Mouse (Mus musculus) large intestine, adult 2 months (tissue): ENCODE measurements around the gene Armh1. TPM values are rescaled to one million over a fixed set of nuclear protein-coding genes. Genes with fewer than 3 reads are reported as not detected.

Experiments
- DNase-seq: peaks from one replicate; pipeline ENCODE4 v3.0.0-alpha.2; 2012; ENCODE audit warnings: low read depth, low spot score
- WGBS: fragments of 180-500 bp; shearing (Covaris S2); methylation state at CpG from one replicate; pipeline ENCODE4 v1.1.7; 2018; 5-methylcytosine and 5-hydroxymethylcytosine counted together
- polyA plus RNA-seq: library from polyadenylated mRNA; depleted of rRNA; stranded (reverse); fragments of >200 nt; gene quantifications from 2 replicates; pipeline ENCODE4 v1.2.3, GENCODE M21; 2012; rRNA removed

Gene Armh1
- 0.05 TPM in 1 of 2 replicates, not detected in the other for polyA plus RNA-seq

GRCm38 (mm10) chr4:117251801-117252316, at the start of gene Armh1, which contains the start of gene Tmem53:
Gene Armh1, minus strand, starts transcription at chr4:117252125.
Gene Tmem53, plus strand, starts transcription at chr4:117251951.
- WGBS: under 1% methylated on average over 43 of the region's 43 CpGs
- DNase-seq: peak; percentile 69

GRCm38 (mm10) chr4:117299921-117300320, 48.0 kb upstream of the Armh1 start:
- DNase-seq: no peak
- WGBS: 89% methylated on average over 10 of the region's 10 CpGs

DNA sequence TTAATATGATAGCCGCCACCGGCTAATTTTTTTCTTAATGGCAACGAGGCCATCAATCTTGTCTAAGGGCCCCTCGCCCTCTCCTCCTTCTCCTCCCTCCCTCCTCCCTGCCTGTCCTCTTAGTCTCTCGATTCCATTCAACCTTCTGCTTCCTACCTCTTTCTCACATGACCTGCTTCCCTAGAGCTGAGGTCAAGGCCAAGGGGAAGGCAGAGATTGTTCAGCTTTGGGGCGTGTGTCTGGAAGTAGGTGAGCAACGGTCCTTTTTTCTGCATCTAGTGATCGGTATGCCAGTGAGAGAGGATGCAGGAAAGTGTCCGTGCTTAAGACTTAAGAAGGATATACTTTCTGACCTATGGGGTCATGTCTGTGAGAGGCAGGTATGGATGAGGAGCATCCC, 45.9 kb upstream of the Armh1 start:
- 68% methylated on average over 9 of the region's 9 CpGs for WGBS
- DNase-seq: no peak

- no peak for DNase-seq
- 76% methylated on average over 19 of the region's 19 CpGs for WGBS
Measured at GRCm38 (mm10) chr4:117296849-117297593, 45.1 kb upstream of the Armh1 start.

DNA sequence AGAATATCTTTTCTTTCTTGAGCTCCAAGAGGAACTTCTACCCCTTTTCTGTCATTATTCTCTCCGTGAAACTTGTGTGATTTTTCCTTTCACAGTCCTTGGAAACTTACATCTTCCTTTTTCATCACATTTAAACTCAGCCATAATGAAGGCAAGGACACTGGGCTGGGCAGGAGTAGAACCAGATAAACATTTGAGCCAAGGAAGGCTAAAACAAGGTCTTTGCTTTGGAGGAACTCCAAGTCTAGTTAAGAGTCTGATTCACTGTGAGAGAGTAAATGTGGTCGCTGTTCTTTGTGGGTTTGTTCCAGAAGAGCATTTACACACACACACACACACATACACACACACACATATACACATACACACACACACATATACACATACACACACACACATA, 39.8 kb upstream of the Armh1 start:
- DNase-seq: no peak
- 45% methylated on average over 2 of the region's 2 CpGs for WGBS

GRCm38 (mm10) chr4:117288927-117289801, 37.2 kb upstream of the Armh1 start:
- DNase-seq: no peak
- WGBS: under 1% methylated on average over 77 of the region's 80 CpGs

- no peak for DNase-seq
- 24% methylated on average over 25 of the region's 25 CpGs for WGBS
Measured at GRCm38 (mm10) chr4:117288277-117288926, 36.5 kb upstream of the Armh1 start.

DNA sequence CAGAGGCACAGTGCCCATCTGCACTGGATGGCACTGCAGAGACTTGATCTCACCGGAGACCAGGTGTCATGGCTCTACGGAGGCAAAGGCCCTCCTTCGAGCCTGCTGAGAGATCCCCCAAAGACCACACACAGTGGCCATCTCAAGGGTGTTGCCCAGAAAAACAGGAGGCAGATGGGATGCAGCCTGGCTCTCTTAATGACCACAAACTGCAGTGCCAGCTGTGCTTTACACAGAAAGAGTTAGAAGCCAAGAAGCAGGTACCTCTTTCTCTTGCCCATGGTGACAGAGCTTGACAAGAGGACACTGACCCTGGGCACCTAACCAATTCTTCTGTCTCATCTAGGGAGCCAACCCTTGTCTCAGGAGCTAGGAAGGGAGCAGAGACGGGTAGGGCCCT, 32.4 kb upstream of the Armh1 start:
- 87% methylated on average over 4 of the region's 4 CpGs for WGBS
- DNase-seq: no peak

DNA sequence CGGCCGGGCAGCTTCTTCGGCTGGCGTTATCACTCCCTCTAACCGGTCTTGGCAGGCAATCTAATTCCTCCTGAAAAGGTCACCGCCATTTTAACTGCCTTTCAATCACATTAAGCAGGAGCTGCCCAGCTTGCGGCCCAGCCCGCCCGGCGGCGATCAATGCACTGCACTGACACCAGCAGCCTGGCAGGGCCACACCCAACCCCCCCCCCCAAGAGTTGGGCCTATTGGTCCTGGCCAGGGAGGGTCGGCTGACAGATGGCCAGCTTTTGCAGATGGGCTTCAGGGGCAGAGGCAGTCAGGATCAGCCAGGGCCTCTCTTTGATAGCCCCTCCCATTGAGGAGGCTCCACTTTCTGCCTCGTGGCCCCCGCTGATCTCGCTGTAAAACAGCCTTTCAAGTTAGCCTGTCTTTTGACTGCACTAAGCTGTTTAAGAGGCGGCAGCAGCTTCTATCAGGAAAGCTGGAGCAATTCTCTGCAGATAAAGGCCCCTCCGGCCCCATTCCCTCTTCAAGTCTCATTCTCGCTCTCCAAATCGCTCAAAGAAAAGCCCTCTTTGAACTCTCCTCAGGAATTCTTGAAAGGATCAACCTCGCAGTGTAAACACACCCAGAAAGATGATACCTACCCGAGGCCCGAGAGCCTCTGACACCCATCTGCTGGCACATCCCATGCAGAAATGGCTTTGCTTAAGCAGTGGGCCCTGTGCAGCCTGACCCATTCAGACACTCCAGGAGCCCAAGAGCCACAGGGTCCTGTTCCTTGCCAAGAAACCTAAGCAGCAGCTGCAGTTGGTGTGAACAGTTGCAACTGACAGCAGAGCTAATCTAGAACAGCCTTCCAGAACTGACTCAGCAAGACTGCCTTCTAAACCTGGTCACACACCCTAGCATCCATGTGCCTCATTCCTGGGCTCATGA, 31.6 kb upstream of the Armh1 start:
- no peak for DNase-seq
- WGBS: 80% methylated on average over 22 of the region's 22 CpGs

DNA sequence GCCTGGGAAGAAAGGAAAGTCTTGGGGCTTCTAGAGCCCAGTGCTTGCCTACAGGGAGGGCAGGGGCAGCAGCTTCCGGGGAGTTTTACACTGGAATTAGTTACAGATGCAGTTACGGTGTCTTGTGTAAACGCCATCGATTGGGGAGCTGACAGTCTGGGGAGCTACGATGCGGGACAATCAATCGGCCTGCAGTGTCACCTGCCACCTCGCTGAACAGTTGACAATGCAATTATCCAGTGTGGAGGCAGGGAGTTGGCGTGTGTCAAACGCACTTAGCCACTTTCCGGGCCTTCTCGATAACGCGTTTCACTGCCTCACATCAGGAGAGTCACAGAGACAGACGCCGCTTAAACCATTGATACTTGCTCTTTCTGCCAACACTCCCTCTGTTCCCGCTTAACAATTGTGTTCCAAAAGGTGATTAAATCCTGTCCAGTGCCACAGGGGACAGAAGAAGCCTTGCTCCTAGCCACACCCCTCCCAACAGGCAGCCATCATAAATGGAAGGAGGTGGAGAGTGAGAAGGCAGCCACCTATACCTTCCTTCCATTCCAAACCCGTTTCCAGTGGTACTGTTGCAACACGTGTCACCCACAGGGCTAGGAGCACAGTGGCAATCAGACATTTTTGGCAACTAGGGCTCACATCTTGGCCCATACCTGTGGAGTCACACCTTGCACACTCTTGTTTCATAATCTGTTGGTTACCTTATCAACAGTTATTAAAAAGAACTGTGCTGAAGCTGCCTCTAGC, 29.3 kb upstream of the Armh1 start:
- 76% methylated on average over 19 of the region's 19 CpGs for WGBS
- no peak for DNase-seq

GRCm38 (mm10) chr4:117280397-117280930, 28.5 kb upstream of the Armh1 start:
- no peak for DNase-seq
- 69% methylated on average over 8 of the region's 8 CpGs for WGBS

DNA sequence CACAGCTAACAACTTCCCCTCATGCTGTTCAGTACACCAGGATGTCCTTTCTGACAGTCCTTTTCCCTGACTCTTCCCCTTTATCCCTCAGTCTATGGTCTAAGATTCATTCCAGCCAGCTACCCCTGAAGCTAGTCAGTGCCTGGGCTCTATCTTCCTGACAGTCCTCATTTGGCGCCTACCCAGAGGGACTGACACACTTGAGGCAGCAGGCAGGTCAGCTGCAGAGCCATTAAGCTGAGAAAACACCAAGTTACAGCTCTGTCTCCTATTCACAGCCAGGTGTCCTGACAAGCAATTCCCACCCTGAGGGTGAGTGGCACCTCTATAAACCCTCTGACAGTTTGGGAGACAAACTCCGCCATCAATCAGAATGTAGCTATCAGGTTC, 27.3 kb upstream of the Armh1 start:
- WGBS: 82% methylated on average over 2 of the region's 2 CpGs

GRCm38 (mm10) chr4:117278381-117279252, 26.7 kb upstream of the Armh1 start:
- WGBS: 71% methylated on average over 10 of the region's 10 CpGs
- no peak for DNase-seq

More for the DNA sequence above, 27.3 kb upstream of the Armh1 start:
- no peak for DNase-seq

- WGBS: 86% methylated on average over 7 of the region's 7 CpGs
- no peak for DNase-seq
Measured at GRCm38 (mm10) chr4:117277687-117278086, 25.8 kb upstream of the Armh1 start.

- 91% methylated on average over 13 of the region's 13 CpGs for WGBS
- DNase-seq: no peak
Measured at GRCm38 (mm10) chr4:117277021-117277420, 25.1 kb upstream of the Armh1 start.

DNA sequence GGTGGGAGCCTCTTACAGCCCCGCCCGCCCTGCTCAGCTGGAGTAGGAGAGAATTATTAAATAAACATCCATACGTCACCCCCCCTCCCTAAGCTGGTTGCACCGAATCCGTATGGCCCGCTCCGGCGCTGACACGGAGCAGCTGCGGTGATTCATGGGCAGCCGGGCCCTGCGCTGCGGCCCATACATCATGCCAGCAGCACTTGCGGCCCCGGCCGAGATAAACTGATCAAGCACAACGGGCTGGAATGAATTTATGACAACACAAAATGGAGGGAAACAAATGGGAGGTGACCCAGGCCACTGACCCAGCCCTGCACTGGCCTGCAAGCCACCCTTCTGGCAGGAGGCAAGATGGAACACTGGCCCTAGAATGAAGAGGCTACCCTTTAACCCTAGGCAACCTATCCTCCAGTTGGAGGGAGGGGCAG, 24.4 kb upstream of the Armh1 start:
- 86% methylated on average over 17 of the region's 17 CpGs for WGBS
- DNase-seq: no peak

DNA sequence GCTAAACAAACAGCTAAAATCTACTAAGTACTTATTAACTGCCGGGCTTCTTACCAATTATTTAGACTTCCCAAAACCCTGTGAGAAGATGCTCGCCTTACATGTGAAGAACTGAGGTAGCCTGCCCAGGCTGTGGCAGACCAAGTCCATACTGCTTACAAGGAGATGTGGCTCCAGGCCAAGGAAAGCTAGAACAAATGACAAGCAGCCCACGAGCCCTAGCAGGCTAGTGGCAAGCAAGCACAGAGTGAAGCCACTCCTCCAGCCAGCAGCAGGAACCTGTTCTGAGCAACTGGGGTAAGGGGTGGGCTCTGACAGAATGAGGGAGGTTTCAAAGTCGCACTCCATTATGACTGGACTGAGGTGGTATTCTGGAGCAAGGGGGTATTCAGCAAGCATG, 22.8 kb upstream of the Armh1 start:
- DNase-seq: no peak
- WGBS: 95% methylated on average over 4 of the region's 4 CpGs
